Mouse (Mus musculus) lung, embryonic 14.5 days (tissue): Measurements from ENCODE around the gene Pigq. TPM values are rescaled to one million over a fixed set of nuclear protein-coding genes. Genes with fewer than 3 reads are reported as not detected.
A peak's percentile ranks its signal among the peaks of the same experiment; 100 is the strongest.

Experiments used
- ATAC-seq: fragments of 200-750 bp; cut with Nextera tagmentation; 2 replicates; pipeline ENCODE4 v1.8.0; 2017; ENCODE audit warnings: mild to moderate bottlenecking, moderate TSS enrichment, moderate library complexity; ENCODE audit not compliant: insufficient read depth
- DNase-seq: peaks from one replicate; pipeline ENCODE4 v3.0.0-alpha.2; 2015
- H3K27ac ChIP-seq: fragments of 300-500 bp; sonication (generic); 2 replicates; pipeline ENCODE4 v1.5.1; 2014; ENCODE audit warnings: low read depth, mild to moderate bottlenecking, moderate library complexity
- H3K27me3 ChIP-seq: fragments of 300-500 bp; sonication (generic); 2 replicates; pipeline ENCODE4 v1.6.1; 2014; ENCODE audit warnings: low read length, control low read depth; ENCODE audit not compliant: insufficient read depth
- H3K36me3 ChIP-seq: fragments of 300-500 bp; sonication (generic); 2 replicates; pipeline ENCODE4 v1.6.1; 2014; ENCODE audit warnings: control low read depth; ENCODE audit not compliant: insufficient read depth
- H3K4me1 ChIP-seq: fragments of 300-500 bp; sonication (generic); 2 replicates; pipeline ENCODE4 v1.6.1; 2014; ENCODE audit warnings: antibody characterized with exemption, control low read depth; ENCODE audit not compliant: insufficient read depth
- H3K4me2 ChIP-seq: fragments of 300-500 bp; sonication (generic); 2 replicates; pipeline ENCODE4 v1.6.1; 2014; ENCODE audit warnings: mild to moderate bottlenecking
- H3K4me3 ChIP-seq: fragments of 300-500 bp; sonication (generic); 2 replicates; pipeline ENCODE4 v1.5.1; 2014; ENCODE audit warnings: low read depth, low read length
- H3K9ac ChIP-seq: fragments of 300-500 bp; sonication (generic); 2 replicates; pipeline ENCODE4 v1.6.1; 2014
- H3K9me3 ChIP-seq: fragments of 300-500 bp; sonication (generic); 2 replicates; pipeline ENCODE4 v1.6.1; 2016; ENCODE audit warnings: low read depth, low read length, control low read depth
- CTCF ChIP-seq: IDR thresholded peaks from 2 replicates; pipeline ENCODE4 v1.5.1; 2016; ENCODE audit warnings: antibody characterized with exemption, low read depth
- WGBS: fragments of 180-500 bp; shearing (Covaris S2); extraction: QIAGEN DNeasy Blood & Tissue Kit; methylation state at CpG from one replicate; pipeline ENCODE4 v1.1.7; 2014; 5-methylcytosine and 5-hydroxymethylcytosine counted together
- polyA plus RNA-seq: library from polyadenylated mRNA; unstranded; fragments of >200 nt; fragmentation: Nextera tagmentation; extraction: Ambion mirVana; gene quantifications from 2 replicates; pipeline ENCODE4 v1.2.1, GENCODE M21; 2014

The Pigq gene
- polyA plus RNA-seq, 1 experiment from 2014 or later: 69.0 TPM

DNA sequence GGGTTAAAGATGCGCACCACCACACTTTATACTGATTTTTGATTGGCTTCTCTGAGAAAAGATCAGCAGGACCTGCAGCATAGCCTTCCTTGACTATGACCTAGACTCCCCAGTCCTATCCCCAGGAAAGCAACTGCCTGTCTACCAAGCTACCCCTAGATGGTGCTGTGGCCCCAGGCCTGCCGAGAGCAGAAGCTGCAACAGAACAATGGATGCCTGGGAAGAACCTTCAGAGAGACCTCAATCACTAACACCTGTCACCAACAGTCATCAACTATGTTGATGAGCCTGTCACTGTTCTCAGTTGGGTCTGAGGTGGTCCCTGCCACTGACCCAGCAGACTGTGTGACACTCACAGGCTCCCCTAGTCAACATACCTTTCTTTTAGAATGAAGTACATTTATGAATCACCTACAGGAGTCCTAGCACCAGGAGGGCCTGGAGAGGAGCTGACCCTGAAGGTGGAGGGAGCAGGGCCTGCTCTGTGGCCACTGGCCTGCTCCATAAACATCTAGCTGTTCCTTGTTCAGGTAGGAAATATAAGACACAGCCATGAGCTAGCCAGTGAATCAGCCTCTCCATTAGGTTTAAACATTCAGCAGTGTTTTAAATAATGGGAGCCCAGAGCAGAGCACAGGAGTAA is 50.6 kb downstream of the Pigq start:
- Histone ChIP-seq H3K4me2 (no peak overlapping the region), H3K27ac (no peak overlapping the region), H3K9me3 (no peaks in the 10 kb centered on the region), H3K36me3 (peaks cover 12% of the 10 kb centered on the region; the same call in 1 of the 2 replicates), H3K9ac (no peak overlapping the region), H3K27me3 (no peaks in the 10 kb centered on the region), H3K4me1 (no peaks in the 10 kb centered on the region), H3K4me3 (no peak overlapping the region)
- peak; percentile 90 for TF ChIP-seq CTCF
- peak; percentile 44; the same call in 1 of the 2 replicates for ATAC-seq
- WGBS: 24% methylated on average over 2 of the region's 2 CpGs
- DNase-seq: peak; percentile 83

DNA sequence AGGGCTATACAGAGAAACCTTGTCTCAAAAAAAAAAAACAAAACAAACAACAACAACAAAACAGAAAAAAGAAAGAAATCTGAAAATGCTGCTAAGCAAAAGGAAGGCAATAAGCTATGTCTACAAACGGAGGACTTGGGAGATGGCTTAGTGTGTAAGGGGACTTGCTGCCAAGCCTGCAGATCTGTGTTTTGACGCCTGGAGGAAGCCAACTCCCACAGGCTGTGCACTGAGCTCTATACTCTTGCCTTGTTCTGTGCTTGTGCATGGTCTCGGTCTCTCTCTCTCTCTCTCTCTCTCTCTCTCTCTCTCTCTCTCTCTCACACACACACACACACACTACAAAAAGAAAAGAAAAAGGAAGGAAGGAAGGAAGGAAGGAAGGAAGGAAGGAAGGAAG is 55.9 kb downstream of the Pigq start:
- Histone ChIP-seq H3K9me3 (no peaks in the 10 kb centered on the region), H3K4me1 (no peaks in the 10 kb centered on the region), H3K9ac (no peak overlapping the region), H3K27me3 (no peaks in the 10 kb centered on the region), H3K27ac (no peak overlapping the region), H3K36me3 (peaks cover 41% of the 10 kb centered on the region), H3K4me2 (no peak overlapping the region), H3K4me3 (no peak overlapping the region)
- TF ChIP-seq CTCF: no peak
- 79% methylated on average over 3 of the region's 3 CpGs for WGBS
- no peak for DNase-seq
- ATAC-seq: no peak

DNA sequence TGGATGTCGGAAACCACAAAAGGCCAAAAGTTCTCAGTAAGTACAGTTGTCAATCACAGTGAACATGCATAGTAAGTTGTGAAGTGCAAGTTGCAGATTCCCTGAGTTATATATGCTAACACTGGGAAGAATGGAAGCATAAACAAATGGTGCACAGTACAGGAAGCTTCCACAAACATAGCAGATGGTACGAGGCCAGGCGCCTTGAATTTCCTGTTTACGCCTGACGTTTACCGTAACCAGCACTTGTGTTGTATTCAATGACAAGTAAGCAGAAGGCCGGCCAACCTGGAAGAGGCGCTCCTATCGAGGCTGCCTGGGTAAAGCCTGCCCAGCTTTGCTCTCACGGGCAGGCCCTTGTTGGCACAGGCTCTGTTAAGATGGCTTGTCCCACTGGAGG is 57.3 kb downstream of the Pigq start:
- H3K9me3 ChIP-seq: no peaks in the 10 kb centered on the region
- TF ChIP-seq CTCF: no peak
- DNase-seq (peak; percentile 66), ATAC-seq (no peak; the same call in 1 of the 2 replicates)
- 74% methylated on average over 10 of the region's 10 CpGs for WGBS
- no peak overlapping the region for H3K27ac ChIP-seq
- no peak overlapping the region for H3K4me3 ChIP-seq
- H3K36me3 ChIP-seq: peaks cover 54% of the 10 kb centered on the region
- H3K27me3 ChIP-seq: no peaks in the 10 kb centered on the region
- no peaks in the 10 kb centered on the region for H3K4me1 ChIP-seq
- no peak overlapping the region for H3K4me2 ChIP-seq
- H3K9ac ChIP-seq: no peak overlapping the region

- H3K4me2 ChIP-seq: no peak overlapping the region
- no peaks in the 10 kb centered on the region for H3K27me3 ChIP-seq
- H3K9me3 ChIP-seq: no peaks in the 10 kb centered on the region
- ATAC-seq: no peak
- H3K27ac ChIP-seq: no peak overlapping the region
- no peak for DNase-seq
- no peak for TF ChIP-seq CTCF
- no peaks in the 10 kb centered on the region for H3K4me1 ChIP-seq
- peaks cover 61% of the 10 kb centered on the region for H3K36me3 ChIP-seq
- H3K9ac ChIP-seq: no peak overlapping the region
- H3K4me3 ChIP-seq: no peak overlapping the region
These were observed 57.9 kb downstream of the Pigq start for GRCm38 (mm10) chr17:25886806-25887205.

DNA sequence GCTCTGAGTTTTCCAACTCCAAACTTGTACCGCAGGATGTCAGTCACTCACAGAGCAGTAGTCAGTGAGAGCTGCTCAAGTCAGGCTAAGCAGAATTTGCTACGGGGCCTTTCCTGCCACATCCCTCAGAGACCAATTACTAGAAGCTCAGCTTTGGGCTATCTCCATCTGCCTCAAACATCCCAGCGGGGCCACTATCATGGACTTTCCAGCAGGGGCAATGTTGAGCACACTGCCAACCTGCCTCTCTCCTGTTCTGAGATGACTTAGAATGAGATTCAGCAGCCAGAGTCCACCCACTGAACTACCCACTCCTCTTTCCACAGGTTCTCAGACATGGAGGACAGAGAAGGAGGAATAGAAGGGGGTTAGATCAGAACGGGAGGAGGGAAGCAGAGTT is 59.1 kb downstream of the Pigq start:
- TF ChIP-seq CTCF: peak; percentile 51
- peaks cover 67% of the 10 kb centered on the region for H3K36me3 ChIP-seq
- no peak overlapping the region for H3K27ac ChIP-seq
- 66% methylated on average over 4 of the region's 4 CpGs for WGBS
- H3K4me1 ChIP-seq: no peaks in the 10 kb centered on the region
- no peak overlapping the region for H3K4me3 ChIP-seq
- no peaks in the 10 kb centered on the region for H3K9me3 ChIP-seq
- H3K27me3 ChIP-seq: no peaks in the 10 kb centered on the region
- no peak overlapping the region for H3K4me2 ChIP-seq
- ATAC-seq (no peak), DNase-seq (peak; percentile 32)
- no peak overlapping the region for H3K9ac ChIP-seq

GRCm38 (mm10) chr17:25883824-25884223 is 60.9 kb downstream of the Pigq start:
- Histone ChIP-seq H3K27ac (no peak overlapping the region), H3K9me3 (no peaks in the 10 kb centered on the region), H3K4me1 (no peaks in the 10 kb centered on the region), H3K27me3 (no peaks in the 10 kb centered on the region), H3K4me2 (no peak overlapping the region), H3K4me3 (no peak overlapping the region), H3K9ac (no peak overlapping the region), H3K36me3 (peaks cover 64% of the 10 kb centered on the region)
- no peak for TF ChIP-seq CTCF
- 87% methylated on average over 3 of the region's 3 CpGs for WGBS
- DNase-seq (no peak), ATAC-seq (no peak)

DNA sequence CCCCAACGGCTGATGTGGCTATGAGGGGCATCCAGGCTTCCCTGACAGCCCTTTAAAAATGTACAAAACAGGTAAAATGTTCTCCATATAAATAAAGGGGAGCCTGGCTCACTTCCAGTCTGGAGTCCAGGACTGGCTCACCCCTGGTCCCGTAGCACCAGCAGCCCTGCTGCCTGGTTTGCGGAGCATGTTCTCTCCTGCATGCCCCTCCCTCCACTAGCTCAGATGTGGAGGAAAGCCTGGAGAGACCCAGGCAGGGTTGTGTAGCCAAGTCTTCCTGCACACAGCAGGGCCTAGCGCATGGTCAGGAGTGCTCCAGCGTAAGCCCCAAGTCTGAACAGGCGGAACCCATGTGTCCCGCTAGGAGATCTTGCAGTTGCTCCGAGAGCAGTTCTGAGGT is 61.5 kb downstream of the Pigq start:
- ATAC-seq (no peak), DNase-seq (no peak)
- Histone ChIP-seq H3K4me2 (no peak overlapping the region), H3K4me1 (no peaks in the 10 kb centered on the region), H3K36me3 (peaks cover 68% of the 10 kb centered on the region), H3K9me3 (no peaks in the 10 kb centered on the region), H3K9ac (no peak overlapping the region), H3K27ac (no peak overlapping the region), H3K27me3 (no peaks in the 10 kb centered on the region), H3K4me3 (no peak overlapping the region)
- 82% methylated on average over 8 of the region's 8 CpGs for WGBS
- no peak for TF ChIP-seq CTCF
